Mouse (Mus musculus) spleen, adult 2 months (tissue): Measurements from ENCODE around the gene Abcc4. TPM values are rescaled to one million over a fixed set of nuclear protein-coding genes. Genes with fewer than 3 reads are reported as not detected.

ENCODE experiments used
- DNase-seq, 2 experiments: peaks; one replicate each; pipeline versions ENCODE4 v3.0.0 to v3.0.0-alpha.2; 2012 to 2021; ENCODE audit warnings: low spot score in 2 of 2, low read depth in 1 of 2
- H3K27ac ChIP-seq: fragments of 200-500 bp; 2 replicates; pipeline ENCODE4 v1.5.1; 2012; ENCODE audit warnings: low read length, inconsistent platforms; ENCODE audit not compliant: insufficient read depth
- H3K27me3 ChIP-seq: fragments of 200-500 bp; 2 replicates; pipeline ENCODE4 v1.6.1; 2012; ENCODE audit warnings: mild to moderate bottlenecking, moderate library complexity, low read length, inconsistent platforms; ENCODE audit not compliant: control insufficient read depth, insufficient read depth
- H3K36me3 ChIP-seq: fragments of 200-500 bp; 2 replicates; pipeline ENCODE4 v1.6.1; 2012; ENCODE audit warnings: mild to moderate bottlenecking, low read length, inconsistent platforms; ENCODE audit not compliant: control insufficient read depth, insufficient read depth
- H3K4me1 ChIP-seq: fragments of 200-500 bp; 2 replicates; pipeline ENCODE4 v1.6.1; 2011; ENCODE audit warnings: inconsistent platforms; ENCODE audit not compliant: control insufficient read depth, insufficient read depth, insufficient read length
- H3K4me3 ChIP-seq: fragments of 200-500 bp; 2 replicates; pipeline ENCODE4 v1.5.1; 2011; ENCODE audit warnings: mild to moderate bottlenecking, inconsistent platforms; ENCODE audit not compliant: insufficient read depth, insufficient read length; ENCODE audit errors: extremely low read depth
- CTCF ChIP-seq: fragments of 200-500 bp; IDR thresholded peaks from 2 replicates; pipeline ENCODE4 v1.5.1; 2011; ENCODE audit warnings: mild to moderate bottlenecking, inconsistent platforms; ENCODE audit not compliant: insufficient read depth, insufficient read length, insufficient replicate concordance; ENCODE audit errors: extremely low read depth
- POLR2A ChIP-seq: fragments of 200-500 bp; IDR thresholded peaks from 2 replicates; pipeline ENCODE4 v1.6.1; 2011; ENCODE audit warnings: low read depth, low read length, inconsistent platforms
- WGBS: fragments of 180-500 bp; shearing (Covaris S2); methylation state at CpG from one replicate; pipeline ENCODE4 v1.1.7; 2018; 5-methylcytosine and 5-hydroxymethylcytosine counted together
- polyA plus RNA-seq: library from polyadenylated mRNA; depleted of rRNA; stranded (reverse); fragments of >200 nt; gene quantifications from 2 replicates; pipeline ENCODE4 v1.2.3, GENCODE M21; 2012; rRNA removed

The Abcc4 gene
- polyA plus RNA-seq, 1 experiment, result 2.9 TPM

DNA sequence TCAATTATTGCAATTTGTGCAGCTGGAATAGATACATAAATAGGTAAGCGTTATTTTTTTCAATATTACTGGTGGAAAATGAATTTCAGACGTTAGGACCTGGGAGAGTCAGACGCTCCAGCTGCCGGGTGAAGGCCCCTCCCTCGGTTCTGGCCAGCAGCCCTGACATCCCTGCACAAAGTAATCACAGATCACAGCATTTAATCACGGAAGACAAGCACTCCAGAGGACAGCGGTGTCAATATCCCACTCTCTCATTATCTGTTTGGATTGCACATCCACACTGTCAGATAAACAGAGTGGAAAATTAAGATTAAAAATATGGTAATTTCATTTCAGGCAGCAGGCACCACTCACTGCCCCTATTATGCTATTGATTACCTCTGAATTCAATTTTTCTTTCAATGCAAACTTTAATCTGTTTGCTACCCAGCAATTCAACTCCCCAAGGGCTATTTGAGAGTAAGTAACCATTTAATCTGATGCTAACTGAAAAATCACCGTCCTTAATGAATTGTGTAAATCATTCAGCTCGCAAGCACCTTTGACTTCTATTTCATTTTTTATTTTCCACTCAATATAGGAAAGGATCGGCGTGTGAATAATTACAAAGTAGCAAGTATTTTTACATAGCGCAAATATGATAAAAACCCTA is 270.2 kb downstream of the Abcc4 start:
- no peaks in the 10 kb centered on the region for H3K36me3 ChIP-seq
- DNase-seq, result no peak
- H3K4me1 ChIP-seq, result peaks cover 3% of the 10 kb centered on the region; the same call in 1 of the 2 replicates
- H3K27ac ChIP-seq, result no peak overlapping the region
- H3K27me3 ChIP-seq, result peaks cover 11% of the 10 kb centered on the region
- H3K4me3 ChIP-seq, result no peak overlapping the region
- 49% methylated on average over 12 of the region's 12 CpGs for WGBS
- TF ChIP-seq POLR2A, result no peak
- TF ChIP-seq CTCF, result no peak

DNA sequence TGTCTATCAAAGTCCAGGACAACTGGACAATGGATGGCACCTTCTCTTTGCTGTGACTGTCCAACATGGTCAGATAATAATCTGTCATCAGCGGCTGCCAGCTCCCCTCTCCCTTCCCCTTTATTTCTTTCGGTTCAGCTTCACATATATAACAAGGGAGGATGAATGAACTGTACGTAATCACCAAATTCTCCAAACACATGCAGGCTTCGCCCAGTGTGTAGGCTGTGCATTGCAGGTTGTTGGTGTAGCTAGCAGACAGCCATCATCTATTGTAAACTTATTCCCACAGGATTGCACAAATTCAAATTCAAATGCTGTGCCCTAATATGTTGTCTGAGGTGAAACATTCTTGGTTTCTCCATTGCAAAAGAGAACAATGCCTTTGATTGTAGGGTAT is 271.2 kb downstream of the Abcc4 start:
- Histone ChIP-seq H3K27me3 (peaks cover 11% of the 10 kb centered on the region), H3K4me1 (peaks cover 3% of the 10 kb centered on the region; the same call in 1 of the 2 replicates), H3K36me3 (no peaks in the 10 kb centered on the region), H3K4me3 (no peak overlapping the region), H3K27ac (no peak overlapping the region)
- no peak for DNase-seq
- WGBS, result 84% methylated on average over 4 of the region's 4 CpGs
- TF ChIP-seq POLR2A, result no peak
- TF ChIP-seq CTCF, result no peak

DNA sequence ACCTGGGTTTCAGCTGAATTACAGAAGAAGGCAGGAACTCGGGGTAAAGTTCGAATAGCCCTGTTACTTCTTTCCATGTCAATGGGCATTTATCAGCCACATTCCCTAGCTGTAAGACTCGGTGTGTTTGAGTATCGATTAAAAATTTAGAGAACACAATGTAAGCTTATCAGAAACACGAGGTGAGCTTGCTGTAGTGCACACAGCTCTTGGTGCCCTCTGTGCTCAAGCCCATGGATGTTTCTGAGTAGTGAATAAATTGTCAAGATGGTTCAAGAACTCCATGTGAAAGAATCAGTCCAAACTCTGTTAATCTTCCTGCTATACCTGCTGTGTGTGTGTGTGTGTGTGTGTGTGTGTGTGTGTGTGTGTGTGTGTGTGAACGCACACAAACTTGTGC is 272.2 kb downstream of the Abcc4 start:
- DNase-seq, result no peak
- no peak for TF ChIP-seq CTCF
- TF ChIP-seq POLR2A, result no peak
- H3K27me3 ChIP-seq, result peaks cover 11% of the 10 kb centered on the region
- H3K4me3 ChIP-seq, result no peak overlapping the region
- no peak overlapping the region for H3K27ac ChIP-seq
- 74% methylated on average over 6 of the region's 6 CpGs for WGBS
- H3K36me3 ChIP-seq, result no peaks in the 10 kb centered on the region
- peaks cover 3% of the 10 kb centered on the region; the same call in 1 of the 2 replicates for H3K4me1 ChIP-seq

Other genes with a start within 250 kb of the Abcc4 start
- gene Cldn10, start 81.7 kb upstream of the Abcc4 start, polyA plus RNA-seq, result 1.4 and 1.8 TPM in 2 replicates
- gene Dzip1, start 219.2 kb upstream of the Abcc4 start, polyA plus RNA-seq, result 5.9 and 6.2 TPM in 2 replicates
- gene Dnajc3, start 231.8 kb upstream of the Abcc4 start, polyA plus RNA-seq, result 9.6 and 10.0 TPM in 2 replicates